Mouse (Mus musculus) right cerebral cortex, postnatal 10 days (tissue): ENCODE results near the gene Olfr441.
"Not testable (repeated sequence)": the region's sequence is repeated elsewhere in the genome, so short reads cannot be mapped to it uniquely, and the experiment has no call there.

ENCODE experiments used
- DNase-seq, 2 experiments: peaks; one replicate each; pipeline ENCODE4 v3.0.0; 2021; ENCODE audit warnings: low spot score in 2 of 2

Gene Olfr441

GRCm38 (mm10) chr6:43106069-43106468, at the start of gene Olfr441:
Gene Olfr441 (plus strand): TSS chr6:43106369.
- not testable (repeated sequence) for DNase-seq

- DNase-seq, result peak; percentile 29 to 42
These were observed 27.4 kb upstream of the Olfr441 start for GRCm38 (mm10) chr6:43078750-43079149.

- not testable (repeated sequence) for DNase-seq
These were observed 24.8 kb upstream of the Olfr441 start for GRCm38 (mm10) chr6:43081405-43081804.

GRCm38 (mm10) chr6:43146267-43146666, 40.1 kb downstream of the Olfr441 start, which contains the start of gene Olfr237-ps1:
Gene Olfr237-ps1 (plus strand): TSS chr6:43146567.
- DNase-seq, result not testable (repeated sequence)

- DNase-seq, result no peak
These were observed 53.3 kb downstream of the Olfr441 start for GRCm38 (mm10) chr6:43159502-43159901.

GRCm38 (mm10) chr6:43162982-43163381, 56.8 kb downstream of the Olfr441 start, which contains the start of gene Olfr437:
Gene Olfr437 (plus strand): TSS chr6:43163282.
- no peak for DNase-seq

- DNase-seq, result no peak
These were observed 61.1 kb downstream of the Olfr441 start for GRCm38 (mm10) chr6:43167246-43167645.
